Mouse (Mus musculus): ENCODE measurements around the gene Tpbgl.
A peak's percentile ranks its signal among the peaks of the same experiment; 100 is the strongest.

Tpbgl gene

GRCm38 (mm10) chr7:99579491-99580190 lies 47.3 kb downstream of the Tpbgl start:
- DNase-seq = peak; percentile 65 to 79

GRCm38 (mm10) chr7:99578246-99578645 lies 48.7 kb downstream of the Tpbgl start:
- no peak for DNase-seq

All from cerebellum, postnatal 10 days (tissue).